Mouse (Mus musculus): ENCODE data around the gene Tnxb. TPM values are rescaled to one million over a fixed set of nuclear protein-coding genes. Genes with fewer than 3 reads are reported as not detected.

The Tnxb gene
- total and polyA plus RNA-seq, 2 experiments = 3.5 to 3.6 TPM

DNA sequence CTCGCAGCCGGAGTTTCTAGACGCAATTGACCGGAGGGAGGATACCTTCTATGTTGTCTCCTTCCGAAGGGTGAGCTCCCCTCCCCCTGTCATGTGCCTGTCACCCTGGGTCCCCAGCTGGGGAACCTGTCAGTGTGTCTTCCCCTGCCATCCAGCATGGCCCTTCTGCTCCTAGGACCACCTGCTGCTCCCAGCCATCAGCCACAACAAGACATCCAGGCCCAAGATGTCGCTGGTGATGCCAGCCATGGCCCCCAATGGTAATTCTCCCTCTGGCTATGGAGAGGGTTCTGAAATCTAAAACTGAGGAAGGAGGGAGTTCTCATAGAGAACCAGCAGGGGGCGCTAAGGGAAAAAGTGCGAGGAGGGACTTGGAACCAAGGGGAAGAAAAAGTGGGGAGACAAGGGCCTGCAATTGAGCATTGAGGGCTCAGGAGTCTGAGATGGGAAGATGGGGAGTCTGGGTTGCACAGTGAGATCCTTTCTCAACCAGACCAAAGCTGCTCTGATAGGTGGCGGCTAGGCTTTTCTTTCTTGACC lies 16.5 kb upstream of the Tnxb start:
- no peaks in the 10 kb centered on the region for H3K27me3 ChIP-seq (ENCODE audit: control insufficient read depth, insufficient read depth, low read length)
- DNase-seq (ENCODE audit: extremely low read depth, low read depth, low spot score) = no peak
- peaks cover 3% of the 10 kb centered on the region; the same call in 1 of the 2 replicates for H3K36me3 ChIP-seq (ENCODE audit: control insufficient read depth, insufficient read depth, low read length)
- TF ChIP-seq CTCF (IDR thresholded peaks at IDR 0.05; ENCODE audit: low read depth, low read length) (peak; percentile 39; the same call in 1 of the 2 replicates), POLR2A (IDR thresholded peaks at IDR 0.05; ENCODE audit: extremely low read depth, insufficient read depth, low read length) (no peak)
- H3K4me1 ChIP-seq (ENCODE audit: control insufficient read depth, insufficient read depth, low read length) = peaks cover 3% of the 10 kb centered on the region; the same call in 1 of the 2 replicates
- no peaks in the 10 kb centered on the region for H3K79me2 ChIP-seq (ENCODE audit: control insufficient read depth, insufficient read depth, low read length)
- WGBS = 75% methylated on average over 9 of the region's 9 CpGs
- H3K9ac ChIP-seq (ENCODE audit: low read depth, low read length) = no peak overlapping the region
- H3K4me3 ChIP-seq (ENCODE audit: insufficient read depth, low read depth, low read length) = no peak overlapping the region
- H3K27ac ChIP-seq (replicated peaks; ENCODE audit: insufficient read depth, low read depth, low read length) = no peak overlapping the region

DNA sequence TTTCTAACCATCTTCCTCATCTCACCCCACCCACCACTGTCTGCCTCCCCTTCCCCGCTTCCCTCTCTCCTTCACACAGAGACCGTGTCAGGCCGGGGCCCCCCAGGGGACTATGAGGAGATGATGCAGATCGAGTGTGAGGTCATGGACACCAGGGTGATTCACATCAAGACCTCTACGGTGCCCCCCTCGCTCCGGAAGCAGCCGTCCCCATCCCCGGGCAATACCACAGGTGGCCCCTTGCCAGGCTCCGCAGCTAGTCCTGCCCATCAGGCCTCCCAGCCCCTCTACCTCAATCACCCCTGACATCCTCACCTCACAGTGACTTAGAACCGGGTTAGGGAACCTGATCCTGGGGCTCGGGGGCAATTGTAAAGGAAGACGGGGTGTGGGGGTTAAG lies 15.9 kb upstream of the Tnxb start:
- peaks cover 3% of the 10 kb centered on the region; the same call in 1 of the 2 replicates for H3K4me1 ChIP-seq (ENCODE audit: control insufficient read depth, insufficient read depth, low read length)
- peaks cover 3% of the 10 kb centered on the region; the same call in 1 of the 2 replicates for H3K36me3 ChIP-seq (ENCODE audit: control insufficient read depth, insufficient read depth, low read length)
- no peak overlapping the region for H3K4me3 ChIP-seq (ENCODE audit: insufficient read depth, low read depth, low read length)
- no peaks in the 10 kb centered on the region for H3K27me3 ChIP-seq (ENCODE audit: control insufficient read depth, insufficient read depth, low read length)
- H3K9ac ChIP-seq (ENCODE audit: low read depth, low read length) = no peak overlapping the region
- no peak overlapping the region for H3K27ac ChIP-seq (replicated peaks; ENCODE audit: insufficient read depth, low read depth, low read length)
- H3K79me2 ChIP-seq (ENCODE audit: control insufficient read depth, insufficient read depth, low read length) = no peaks in the 10 kb centered on the region
- WGBS = 90% methylated on average over 13 of the region's 13 CpGs
- no peak for TF ChIP-seq POLR2A (IDR thresholded peaks at IDR 0.05; ENCODE audit: extremely low read depth, insufficient read depth, low read length)
- no peak for TF ChIP-seq CTCF (IDR thresholded peaks at IDR 0.05; ENCODE audit: low read depth, low read length)
- DNase-seq (ENCODE audit: extremely low read depth, low read depth, low spot score) = no peak

DNA sequence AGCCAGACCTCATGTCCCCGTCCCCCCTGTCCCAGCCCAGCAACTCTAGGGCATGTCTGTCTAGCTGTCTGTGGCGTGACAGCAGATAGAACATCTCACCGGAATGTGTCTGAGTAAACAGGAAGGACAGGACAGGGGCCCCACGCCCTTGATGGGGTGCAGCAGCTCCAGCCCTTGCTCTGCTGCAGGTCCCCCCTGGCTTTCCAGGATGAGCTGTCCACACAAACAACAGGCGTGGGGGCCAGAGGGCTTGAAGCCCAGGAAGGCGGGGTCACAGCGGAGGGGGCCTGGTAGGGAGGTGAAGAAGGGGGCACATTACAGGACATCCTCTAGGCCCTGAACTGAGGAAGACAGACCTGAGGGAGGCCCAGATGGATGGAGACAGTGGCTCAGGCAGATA lies 15.2 kb upstream of the Tnxb start:
- peaks cover 3% of the 10 kb centered on the region; the same call in 1 of the 2 replicates for H3K4me1 ChIP-seq (ENCODE audit: control insufficient read depth, insufficient read depth, low read length)
- H3K27me3 ChIP-seq (ENCODE audit: control insufficient read depth, insufficient read depth, low read length) = no peaks in the 10 kb centered on the region
- no peak overlapping the region for H3K9ac ChIP-seq (ENCODE audit: low read depth, low read length)
- H3K4me3 ChIP-seq (ENCODE audit: insufficient read depth, low read depth, low read length) = no peak overlapping the region
- no peaks in the 10 kb centered on the region for H3K79me2 ChIP-seq (ENCODE audit: control insufficient read depth, insufficient read depth, low read length)
- no peak for TF ChIP-seq CTCF (IDR thresholded peaks at IDR 0.05; ENCODE audit: low read depth, low read length)
- no peak for TF ChIP-seq POLR2A (IDR thresholded peaks at IDR 0.05; ENCODE audit: extremely low read depth, insufficient read depth, low read length)
- H3K27ac ChIP-seq (replicated peaks; ENCODE audit: insufficient read depth, low read depth, low read length) = no peak overlapping the region; the same call in 1 of the 2 replicates
- H3K36me3 ChIP-seq (ENCODE audit: control insufficient read depth, insufficient read depth, low read length) = peaks cover 3% of the 10 kb centered on the region; the same call in 1 of the 2 replicates
- 76% methylated on average over 7 of the region's 7 CpGs for WGBS
- no peak for DNase-seq (ENCODE audit: extremely low read depth, low read depth, low spot score)

DNA sequence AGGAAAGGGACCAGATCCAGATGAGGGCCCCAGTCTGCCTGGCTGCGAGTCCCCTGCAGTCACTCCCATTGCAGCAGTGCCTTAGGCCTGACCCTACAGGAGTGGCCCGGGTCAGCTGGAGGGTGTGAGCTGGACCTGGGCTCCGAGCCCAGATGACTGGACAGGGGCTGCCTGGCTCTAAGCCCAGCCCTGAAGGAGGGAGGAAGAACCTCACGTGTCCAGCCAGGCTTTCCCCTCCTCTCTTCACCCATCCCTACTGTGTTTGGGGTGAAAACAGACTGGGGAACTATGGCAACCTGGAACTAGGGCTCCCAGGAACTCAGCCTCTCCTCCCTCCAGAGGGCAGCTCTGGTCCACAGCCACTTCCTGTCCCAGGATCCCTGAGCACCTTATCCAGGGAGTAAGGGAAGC lies 14.7 kb upstream of the Tnxb start:
- H3K4me3 ChIP-seq (ENCODE audit: insufficient read depth, low read depth, low read length) = no peak overlapping the region
- peak overlapping the region; percentile 45 for H3K27ac ChIP-seq (replicated peaks; ENCODE audit: insufficient read depth, low read depth, low read length)
- no peak for TF ChIP-seq POLR2A (IDR thresholded peaks at IDR 0.05; ENCODE audit: extremely low read depth, insufficient read depth, low read length)
- TF ChIP-seq CTCF (IDR thresholded peaks at IDR 0.05; ENCODE audit: low read depth, low read length) = peak; percentile 39
- WGBS = 18% methylated on average over 4 of the region's 4 CpGs
- H3K79me2 ChIP-seq (ENCODE audit: control insufficient read depth, insufficient read depth, low read length) = no peaks in the 10 kb centered on the region
- H3K27me3 ChIP-seq (ENCODE audit: control insufficient read depth, insufficient read depth, low read length) = no peaks in the 10 kb centered on the region
- peaks cover 3% of the 10 kb centered on the region; the same call in 1 of the 2 replicates for H3K36me3 ChIP-seq (ENCODE audit: control insufficient read depth, insufficient read depth, low read length)
- no peak overlapping the region for H3K9ac ChIP-seq (ENCODE audit: low read depth, low read length)
- DNase-seq (ENCODE audit: extremely low read depth, low read depth, low spot score) = peak; percentile 47
- H3K4me1 ChIP-seq (ENCODE audit: control insufficient read depth, insufficient read depth, low read length) = peaks cover 3% of the 10 kb centered on the region; the same call in 1 of the 2 replicates

DNA sequence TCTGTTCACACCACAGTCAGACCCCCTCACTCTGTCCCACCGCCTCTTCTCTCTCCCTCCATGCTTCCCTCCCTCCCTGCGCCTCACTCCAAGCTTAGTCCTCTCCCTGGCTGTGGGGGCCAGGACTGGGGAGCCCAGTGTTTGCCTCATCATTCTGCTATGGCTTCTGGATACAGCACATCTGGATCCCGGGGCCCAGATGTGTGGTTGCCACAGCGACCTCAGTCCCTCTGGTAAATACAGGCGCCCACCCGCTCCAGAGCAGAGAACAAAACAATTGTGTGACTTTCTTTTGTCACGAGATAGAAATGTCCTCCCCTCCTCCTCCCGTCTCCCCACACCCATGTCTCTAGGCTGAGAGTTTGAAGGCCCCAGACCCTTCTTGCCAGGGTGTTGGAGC lies 13.7 kb upstream of the Tnxb start:
- Histone ChIP-seq H3K27me3 (ENCODE audit: control insufficient read depth, insufficient read depth, low read length) (no peaks in the 10 kb centered on the region), H3K4me1 (ENCODE audit: control insufficient read depth, insufficient read depth, low read length) (peaks cover 3% of the 10 kb centered on the region; the same call in 1 of the 2 replicates), H3K9ac (ENCODE audit: low read depth, low read length) (no peak overlapping the region), H3K27ac (replicated peaks; ENCODE audit: insufficient read depth, low read depth, low read length) (no peak overlapping the region), H3K4me3 (ENCODE audit: insufficient read depth, low read depth, low read length) (no peak overlapping the region), H3K79me2 (ENCODE audit: control insufficient read depth, insufficient read depth, low read length) (no peaks in the 10 kb centered on the region), H3K36me3 (ENCODE audit: control insufficient read depth, insufficient read depth, low read length) (peaks cover 3% of the 10 kb centered on the region; the same call in 1 of the 2 replicates)
- DNase-seq (ENCODE audit: extremely low read depth, low read depth, low spot score) = no peak
- WGBS = 57% methylated on average over 8 of the region's 8 CpGs
- TF ChIP-seq CTCF (IDR thresholded peaks at IDR 0.05; ENCODE audit: low read depth, low read length) (no peak), POLR2A (IDR thresholded peaks at IDR 0.05; ENCODE audit: extremely low read depth, insufficient read depth, low read length) (no peak)

DNA sequence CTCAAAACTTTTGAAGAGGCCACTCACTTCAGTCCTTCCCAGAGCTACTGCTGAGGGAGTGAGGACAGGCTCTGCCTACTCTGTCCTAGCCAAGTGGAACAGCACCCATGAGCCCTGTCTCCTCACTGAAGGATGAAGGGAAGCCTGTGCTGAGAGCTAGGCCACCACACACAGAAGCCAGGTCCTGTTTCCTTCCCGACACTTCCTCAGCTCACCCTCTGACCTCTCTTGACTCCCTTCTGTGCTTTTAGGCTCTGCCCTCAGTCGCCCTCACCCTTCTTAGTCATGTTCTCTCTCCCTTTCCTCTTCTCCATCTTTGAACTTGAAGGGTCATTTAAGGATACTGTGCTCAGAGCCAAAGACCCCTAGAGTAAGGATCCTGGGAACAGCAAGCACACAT lies 13.1 kb upstream of the Tnxb start:
- Histone ChIP-seq H3K36me3 (ENCODE audit: control insufficient read depth, insufficient read depth, low read length) (peaks cover 3% of the 10 kb centered on the region; the same call in 1 of the 2 replicates), H3K27ac (replicated peaks; ENCODE audit: insufficient read depth, low read depth, low read length) (no peak overlapping the region), H3K27me3 (ENCODE audit: control insufficient read depth, insufficient read depth, low read length) (no peaks in the 10 kb centered on the region), H3K79me2 (ENCODE audit: control insufficient read depth, insufficient read depth, low read length) (no peaks in the 10 kb centered on the region), H3K4me1 (ENCODE audit: control insufficient read depth, insufficient read depth, low read length) (peaks cover 3% of the 10 kb centered on the region; the same call in 1 of the 2 replicates), H3K4me3 (ENCODE audit: insufficient read depth, low read depth, low read length) (no peak overlapping the region), H3K9ac (ENCODE audit: low read depth, low read length) (no peak overlapping the region)
- no peak for TF ChIP-seq CTCF (IDR thresholded peaks at IDR 0.05; ENCODE audit: low read depth, low read length)
- TF ChIP-seq POLR2A (IDR thresholded peaks at IDR 0.05; ENCODE audit: extremely low read depth, insufficient read depth, low read length) = no peak
- DNase-seq (ENCODE audit: extremely low read depth, low read depth, low spot score) = no peak
- WGBS = 13% methylated on average over 2 of the region's 2 CpGs

Measured in liver, adult 2 months (tissue).